Mouse (Mus musculus) right cerebral cortex, postnatal 36 days (tissue): ENCODE data around the gene Plcxd2.

Source experiments
- DNase-seq, 2 experiments: peaks; one replicate each; pipeline ENCODE4 v3.0.0; 2022; ENCODE audit warnings: low spot score in 2 of 2, mixed read lengths in 1 of 2

Plcxd2 gene

GRCm38 (mm10) chr16:45937381-45937780, 72.6 kb downstream of the Plcxd2 start:
- no peak for DNase-seq

- no peak for DNase-seq
These were observed 73.5 kb downstream of the Plcxd2 start for GRCm38 (mm10) chr16:45936521-45936920.

GRCm38 (mm10) chr16:45935956-45936483, 74.0 kb downstream of the Plcxd2 start:
- no peak for DNase-seq

GRCm38 (mm10) chr16:45934721-45935407, 75.2 kb downstream of the Plcxd2 start:
- no peak for DNase-seq

GRCm38 (mm10) chr16:45930308-45930707, 79.7 kb downstream of the Plcxd2 start:
- DNase-seq = no peak

GRCm38 (mm10) chr16:45928090-45928489, 81.9 kb downstream of the Plcxd2 start:
- no peak for DNase-seq

GRCm38 (mm10) chr16:45927601-45928000, 82.4 kb downstream of the Plcxd2 start:
- no peak for DNase-seq

GRCm38 (mm10) chr16:45926875-45927274, 83.1 kb downstream of the Plcxd2 start:
- DNase-seq = no peak

- no peak for DNase-seq
These were observed 86.1 kb downstream of the Plcxd2 start for GRCm38 (mm10) chr16:45923731-45924424.

GRCm38 (mm10) chr16:45922546-45923229, 87.3 kb downstream of the Plcxd2 start:
- no peak for DNase-seq

- DNase-seq = peak; percentile 4 to 7
These were observed 90.4 kb downstream of the Plcxd2 start for GRCm38 (mm10) chr16:45919572-45919971.
